Mouse (Mus musculus): ENCODE data around the gene Twsg1.

DNA sequence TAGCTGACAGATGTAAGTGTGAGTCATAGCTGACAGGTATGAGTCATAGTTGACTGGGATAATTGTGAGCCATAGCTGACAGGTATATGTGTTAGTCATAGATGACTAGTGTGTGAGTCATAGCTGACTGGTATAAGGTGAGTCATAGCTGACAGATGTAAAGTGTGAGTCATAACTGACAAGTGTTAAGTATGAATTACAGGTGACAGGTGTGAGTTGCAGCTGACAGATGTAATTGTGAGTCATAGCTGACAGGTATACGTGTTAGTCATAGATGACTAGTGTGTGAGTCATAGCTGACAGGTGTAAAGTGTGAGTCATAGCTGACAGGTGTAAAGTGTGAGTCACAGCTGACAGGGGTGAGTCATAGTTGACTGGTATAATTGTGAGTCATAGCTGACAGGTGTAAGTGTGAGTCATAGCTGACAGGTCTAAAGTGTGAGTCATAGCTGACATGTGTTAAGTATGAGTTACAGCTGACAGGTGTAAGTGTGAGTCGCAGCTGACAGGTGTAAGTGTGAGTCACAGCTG lies 10.6 kb upstream of the Twsg1 start:
- TF ChIP-seq CTCF (IDR thresholded peaks at IDR 0.05; ENCODE audit: control insufficient read depth, insufficient read depth, insufficient read length), result no peak
- no peak for TF ChIP-seq USF1 (IDR thresholded peaks at IDR 0.05; ENCODE audit: low read depth)

Data from C2C12 (cell line).